Mouse (Mus musculus) spleen, adult 2 months (tissue): ENCODE results near the gene Dhx33. TPM values are rescaled to one million over a fixed set of nuclear protein-coding genes. Genes with fewer than 3 reads are reported as not detected.

ENCODE experiments used
- DNase-seq, 2 experiments: peaks; one replicate each; pipeline versions ENCODE4 v3.0.0 to v3.0.0-alpha.2; 2012 to 2021; ENCODE audit warnings: low spot score in 2 of 2, low read depth in 1 of 2
- H3K27ac ChIP-seq: fragments of 200-500 bp; 2 replicates; pipeline ENCODE4 v1.5.1; 2012; ENCODE audit warnings: low read length, inconsistent platforms; ENCODE audit not compliant: insufficient read depth
- H3K27me3 ChIP-seq: fragments of 200-500 bp; 2 replicates; pipeline ENCODE4 v1.6.1; 2012; ENCODE audit warnings: mild to moderate bottlenecking, moderate library complexity, low read length, inconsistent platforms; ENCODE audit not compliant: control insufficient read depth, insufficient read depth
- H3K36me3 ChIP-seq: fragments of 200-500 bp; 2 replicates; pipeline ENCODE4 v1.6.1; 2012; ENCODE audit warnings: mild to moderate bottlenecking, low read length, inconsistent platforms; ENCODE audit not compliant: control insufficient read depth, insufficient read depth
- H3K4me1 ChIP-seq: fragments of 200-500 bp; 2 replicates; pipeline ENCODE4 v1.6.1; 2011; ENCODE audit warnings: inconsistent platforms; ENCODE audit not compliant: control insufficient read depth, insufficient read depth, insufficient read length
- H3K4me3 ChIP-seq: fragments of 200-500 bp; 2 replicates; pipeline ENCODE4 v1.5.1; 2011; ENCODE audit warnings: mild to moderate bottlenecking, inconsistent platforms; ENCODE audit not compliant: insufficient read depth, insufficient read length; ENCODE audit errors: extremely low read depth
- CTCF ChIP-seq: fragments of 200-500 bp; IDR thresholded peaks from 2 replicates; pipeline ENCODE4 v1.5.1; 2011; ENCODE audit warnings: mild to moderate bottlenecking, inconsistent platforms; ENCODE audit not compliant: insufficient read depth, insufficient read length, insufficient replicate concordance; ENCODE audit errors: extremely low read depth
- POLR2A ChIP-seq: fragments of 200-500 bp; IDR thresholded peaks from 2 replicates; pipeline ENCODE4 v1.6.1; 2011; ENCODE audit warnings: low read depth, low read length, inconsistent platforms
- WGBS: fragments of 180-500 bp; shearing (Covaris S2); methylation state at CpG from one replicate; pipeline ENCODE4 v1.1.7; 2018; 5-methylcytosine and 5-hydroxymethylcytosine counted together
- polyA plus RNA-seq: library from polyadenylated mRNA; depleted of rRNA; stranded (reverse); fragments of >200 nt; gene quantifications from 2 replicates; pipeline ENCODE4 v1.2.3, GENCODE M21; 2012; rRNA removed

Dhx33 gene
- polyA plus RNA-seq, 1 experiment, result 24.6 TPM

DNA sequence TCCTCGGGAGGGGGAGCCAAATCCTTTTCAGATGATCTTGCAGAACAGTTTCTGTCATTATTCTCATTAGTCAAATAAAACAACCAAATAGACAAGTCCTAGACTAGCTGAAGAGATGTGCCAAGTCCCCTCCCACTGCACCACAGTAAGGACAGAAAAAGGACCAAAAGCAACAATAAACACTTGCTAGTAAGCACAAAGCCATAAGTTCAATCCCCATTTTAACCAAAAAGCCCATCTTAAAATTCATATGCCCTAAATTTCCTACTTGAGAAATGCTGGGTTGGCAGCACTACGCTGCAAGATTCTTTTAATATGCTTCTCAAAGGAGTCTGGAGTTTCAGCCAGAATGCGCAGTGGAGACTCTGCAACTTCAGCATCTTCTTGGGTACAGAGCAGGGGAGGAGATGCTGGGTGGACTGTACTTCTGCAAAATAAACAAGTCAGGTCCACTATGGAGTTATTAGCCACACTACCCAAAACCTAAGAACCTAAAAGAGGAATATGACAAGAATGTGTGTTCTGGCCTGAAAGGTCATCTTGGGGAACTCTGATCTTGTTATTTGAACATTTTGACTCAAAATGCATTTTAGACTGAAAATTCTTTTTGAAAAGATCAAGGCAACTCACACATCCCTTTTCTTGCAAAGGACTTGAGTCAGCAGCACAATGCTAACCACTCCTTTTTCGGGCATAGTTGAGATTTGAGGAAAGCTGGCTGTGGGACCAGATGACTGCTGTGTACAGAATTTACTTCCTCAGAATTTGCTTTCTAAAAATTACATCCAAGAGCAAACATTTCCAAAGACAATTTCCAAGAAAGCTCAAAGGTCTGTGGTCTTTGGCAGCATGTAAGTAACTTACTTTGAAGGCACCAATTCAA lies 59.1 kb downstream of the Dhx33 start:
- H3K36me3 ChIP-seq, result peaks cover 57% of the 10 kb centered on the region
- WGBS, result 88% methylated on average over 4 of the region's 4 CpGs
- DNase-seq, result no peak

DNA sequence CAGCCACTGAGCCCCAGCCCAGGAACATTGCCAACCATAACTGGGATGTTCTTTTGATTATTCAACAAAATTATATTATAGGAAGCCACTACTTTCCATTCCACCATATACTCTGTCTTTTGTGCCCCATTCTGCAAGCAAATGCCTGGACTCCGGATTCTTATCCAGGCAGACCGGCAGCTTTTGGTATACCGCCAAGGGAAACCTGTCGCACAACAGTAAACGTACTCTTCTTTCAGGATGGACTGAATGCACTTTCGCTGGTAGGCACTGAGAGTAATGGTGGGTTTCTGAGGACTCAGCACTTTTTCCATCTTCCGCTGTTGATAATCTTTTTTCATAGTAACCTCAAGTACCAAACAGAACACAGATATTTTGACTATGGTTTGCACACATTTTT lies 60.6 kb downstream of the Dhx33 start:
- no peaks in the 10 kb centered on the region for H3K27me3 ChIP-seq
- WGBS, result 97% methylated on average over 7 of the region's 7 CpGs
- no peak for DNase-seq
- peaks cover 54% of the 10 kb centered on the region for H3K36me3 ChIP-seq
- H3K4me1 ChIP-seq, result no peaks in the 10 kb centered on the region
- H3K27ac ChIP-seq, result no peak overlapping the region
- H3K4me3 ChIP-seq, result no peak overlapping the region
- no peak for TF ChIP-seq POLR2A
- no peak for TF ChIP-seq CTCF

More for the DNA sequence above, 59.1 kb downstream of the Dhx33 start:
- no peaks in the 10 kb centered on the region for H3K4me1 ChIP-seq
- no peak overlapping the region for H3K4me3 ChIP-seq
- TF ChIP-seq POLR2A, result no peak
- no peak for TF ChIP-seq CTCF
- no peaks in the 10 kb centered on the region for H3K27me3 ChIP-seq
- no peak overlapping the region for H3K27ac ChIP-seq

DNA sequence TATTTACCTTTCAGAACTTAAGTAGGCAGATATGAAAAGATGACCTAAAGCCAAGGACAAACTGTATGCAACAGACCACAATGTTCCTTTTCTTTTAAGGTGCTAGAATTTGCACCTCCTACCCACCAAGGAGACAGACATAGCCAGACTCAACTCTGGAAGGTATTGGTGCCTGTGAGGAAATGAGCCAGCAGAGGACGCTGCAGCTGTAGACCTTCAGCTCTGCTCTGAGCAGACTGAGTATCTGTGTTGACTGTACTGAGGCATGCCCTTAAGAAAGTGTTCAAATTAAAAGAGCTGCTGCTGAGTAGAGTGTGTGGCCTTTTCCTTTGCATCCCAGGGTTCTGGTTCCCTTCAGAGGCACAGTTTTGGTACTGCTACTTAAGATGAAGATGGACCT lies 61.6 kb downstream of the Dhx33 start:
- no peak overlapping the region for H3K4me3 ChIP-seq
- TF ChIP-seq POLR2A (no peak), CTCF (no peak)
- no peak for DNase-seq

DNA sequence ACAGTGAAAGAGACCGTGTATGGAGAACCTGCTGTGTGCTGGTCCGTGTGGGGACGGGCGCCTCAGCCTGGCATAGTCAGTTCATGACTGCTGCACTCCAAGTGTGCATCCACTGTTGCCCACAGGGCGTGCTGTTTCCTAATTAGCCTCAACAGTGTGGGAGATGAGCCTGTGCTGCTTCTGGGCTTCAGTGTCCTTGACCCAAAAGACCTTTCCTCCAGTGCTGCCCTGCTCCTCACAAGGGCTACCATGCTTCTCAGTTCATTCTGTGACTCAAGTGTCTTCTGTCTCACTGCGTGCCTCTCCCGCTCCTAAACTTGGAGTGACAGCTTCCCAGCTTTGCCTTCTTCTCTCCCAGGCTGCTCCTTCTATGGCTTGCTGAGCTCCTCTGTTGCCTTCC lies 68.9 kb downstream of the Dhx33 start:
- DNase-seq, result no peak
- WGBS, result 94% methylated on average over 7 of the region's 7 CpGs
- H3K4me3 ChIP-seq, result no peak overlapping the region
- no peaks in the 10 kb centered on the region for H3K4me1 ChIP-seq
- TF ChIP-seq POLR2A (no peak), CTCF (no peak)
- H3K36me3 ChIP-seq, result peaks cover 39% of the 10 kb centered on the region
- H3K27me3 ChIP-seq, result no peaks in the 10 kb centered on the region
- no peak overlapping the region for H3K27ac ChIP-seq

More for the DNA sequence above, 61.6 kb downstream of the Dhx33 start:
- Histone ChIP-seq H3K36me3 (peaks cover 54% of the 10 kb centered on the region), H3K27me3 (no peaks in the 10 kb centered on the region), H3K27ac (no peak overlapping the region), H3K4me1 (no peaks in the 10 kb centered on the region)
- 91% methylated on average over 1 of the region's 1 CpGs for WGBS

Other genes starting within 250 kb of the Dhx33 start
- gene Zfp3, start 240.2 kb downstream of the Dhx33 start, polyA plus RNA-seq, result 1.2 and 1.4 TPM in 2 replicates
- gene Scimp, start 191.9 kb downstream of the Dhx33 start, polyA plus RNA-seq, result 6.8 and 7.6 TPM in 2 replicates
- 2.3 TPM in 2 replicates for gene Rabep1, start 159.7 kb downstream of the Dhx33 start, polyA plus RNA-seq
- 18.3 and 21.0 TPM in 2 replicates for gene Nup88, start 34.5 kb downstream of the Dhx33 start, polyA plus RNA-seq
- 25.4 and 34.8 TPM in 2 replicates for gene Rpain, start 34.2 kb downstream of the Dhx33 start, polyA plus RNA-seq
- gene C1qbp, start 21.4 kb downstream of the Dhx33 start, polyA plus RNA-seq, result 71.3 and 160 TPM in 2 replicates
- 2.6 and 2.9 TPM in 2 replicates for gene Mis12, start 15.2 kb upstream of the Dhx33 start, polyA plus RNA-seq
- gene Derl2, start 15.4 kb upstream of the Dhx33 start, polyA plus RNA-seq, result 4.2 and 5.2 TPM in 2 replicates
- 0.26 and 0.40 TPM in 2 replicates for gene 6330403K07Rik, start 29.1 kb upstream of the Dhx33 start, polyA plus RNA-seq
- 0.11 and 0.20 TPM in 2 replicates for gene Nlrp1a, start 140.3 kb upstream of the Dhx33 start, polyA plus RNA-seq
- gene Nlrp1b, start 226.3 kb upstream of the Dhx33 start, polyA plus RNA-seq, result 0.88 and 0.97 TPM in 2 replicates